Mouse (Mus musculus) liver, adult 2 months (tissue): ENCODE measurements around the gene Ift122. TPM values are rescaled to one million over a fixed set of nuclear protein-coding genes. Genes with fewer than 3 reads are reported as not detected.

Source experiments
- DNase-seq: peaks from one replicate; pipeline ENCODE4 v3.0.0-alpha.2; 2011; ENCODE audit warnings: low read depth, low spot score; ENCODE audit errors: extremely low read depth
- H3K27ac ChIP-seq: fragments of 200-500 bp; replicated peaks from 2 replicates; pipeline ENCODE4 v1.5.1; 2012; ENCODE audit warnings: low read depth, mild to moderate bottlenecking, control low read depth, inconsistent platforms, low read length; ENCODE audit not compliant: insufficient read depth
- H3K27me3 ChIP-seq: fragments of 200-500 bp; 2 replicates; pipeline ENCODE4 v1.6.1; 2012; ENCODE audit warnings: mild to moderate bottlenecking, moderate library complexity, low read length, inconsistent platforms; ENCODE audit not compliant: control insufficient read depth, insufficient read depth
- H3K36me3 ChIP-seq: fragments of 200-500 bp; 2 replicates; pipeline ENCODE4 v1.6.1; 2012; ENCODE audit warnings: low read length, inconsistent platforms; ENCODE audit not compliant: control insufficient read depth, insufficient read depth
- H3K4me1 ChIP-seq: fragments of 200-500 bp; 2 replicates; pipeline ENCODE4 v1.6.1; 2011; ENCODE audit warnings: low read length; ENCODE audit not compliant: control insufficient read depth, insufficient read depth
- H3K4me3 ChIP-seq: fragments of 200-500 bp; 2 replicates; pipeline ENCODE4 v1.5.1; 2011; ENCODE audit warnings: low read depth, mild to moderate bottlenecking, control low read depth, low read length, moderate library complexity; ENCODE audit not compliant: insufficient read depth
- H3K79me2 ChIP-seq: fragments of 200-500 bp; 2 replicates; pipeline ENCODE4 v1.6.1; 2012; ENCODE audit warnings: inconsistent platforms, mild to moderate bottlenecking, low read length, moderate library complexity; ENCODE audit not compliant: control insufficient read depth, insufficient read depth
- H3K9ac ChIP-seq: fragments of 200-500 bp; 2 replicates; pipeline ENCODE4 v1.6.1; 2012; ENCODE audit warnings: low read depth, mild to moderate bottlenecking, control low read depth, inconsistent platforms, low read length
- CTCF ChIP-seq: fragments of 200-500 bp; IDR thresholded peaks from 2 replicates; pipeline ENCODE4 v1.5.1; 2011; ENCODE audit warnings: low read depth, low read length, control low read depth
- POLR2A ChIP-seq: fragments of 200-500 bp; IDR thresholded peaks from 2 replicates; pipeline ENCODE4 v1.6.1; 2011; ENCODE audit warnings: low read length, control low read depth; ENCODE audit not compliant: insufficient read depth; ENCODE audit errors: extremely low read depth
- WGBS: fragments of 180-500 bp; shearing (Covaris S2); methylation state at CpG from one replicate; pipeline ENCODE4 v1.1.7; 2018; 5-methylcytosine and 5-hydroxymethylcytosine counted together
- polyA plus RNA-seq: library from polyadenylated mRNA; depleted of rRNA; stranded (reverse); fragments of >200 nt; gene quantifications from 2 replicates; pipeline ENCODE4 v1.2.3, GENCODE M21; 2012
- total RNA-seq: library from RNA; depleted of rRNA; stranded (reverse); fragments of >200 nt; gene quantifications from 2 replicates; pipeline ENCODE4 v1.2.3, GENCODE M21; 2014

The Ift122 gene
- total and polyA plus RNA-seq, 2 experiments, result 2.0 to 3.0 TPM

DNA sequence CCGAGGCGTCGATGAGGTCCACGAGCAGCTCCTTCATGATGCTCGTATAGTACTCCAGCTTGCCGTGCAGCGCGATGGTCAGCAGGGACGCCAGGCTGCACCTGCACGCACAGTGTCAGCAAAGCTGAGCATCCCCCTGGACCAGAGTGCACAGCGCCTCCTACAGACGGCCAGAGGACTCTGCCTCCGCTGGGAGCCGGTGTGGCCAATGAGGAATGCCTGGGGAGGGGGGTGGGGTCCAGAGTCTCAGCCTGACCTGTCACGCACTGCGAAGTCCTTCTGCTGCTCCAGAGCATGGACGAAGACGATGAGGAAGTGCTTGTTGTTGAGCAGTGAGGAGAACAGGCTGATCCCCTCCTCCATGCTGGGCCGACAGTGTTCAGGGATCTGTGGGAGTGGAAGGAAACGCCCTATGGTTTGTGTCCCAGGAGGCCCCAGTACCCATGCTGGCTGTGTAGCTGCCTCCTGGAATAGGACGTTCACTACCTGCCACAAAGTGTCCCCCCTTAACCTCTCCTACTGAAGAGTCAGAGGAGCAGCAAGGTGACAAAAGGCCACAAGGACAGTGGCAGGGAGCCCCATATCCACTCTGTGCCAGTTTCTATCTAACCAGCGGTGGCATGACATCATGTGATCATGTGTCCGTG lies 109.3 kb downstream of the Ift122 start:
- Histone ChIP-seq H3K79me2 (no peaks in the 10 kb centered on the region), H3K36me3 (no peaks in the 10 kb centered on the region), H3K4me3 (no peak overlapping the region), H3K27ac (no peak overlapping the region), H3K27me3 (no peaks in the 10 kb centered on the region), H3K4me1 (no peaks in the 10 kb centered on the region), H3K9ac (no peak overlapping the region)
- TF ChIP-seq CTCF (peak; percentile 65), POLR2A (no peak)
- WGBS, result 53% methylated on average over 23 of the region's 23 CpGs
- DNase-seq, result no peak

DNA sequence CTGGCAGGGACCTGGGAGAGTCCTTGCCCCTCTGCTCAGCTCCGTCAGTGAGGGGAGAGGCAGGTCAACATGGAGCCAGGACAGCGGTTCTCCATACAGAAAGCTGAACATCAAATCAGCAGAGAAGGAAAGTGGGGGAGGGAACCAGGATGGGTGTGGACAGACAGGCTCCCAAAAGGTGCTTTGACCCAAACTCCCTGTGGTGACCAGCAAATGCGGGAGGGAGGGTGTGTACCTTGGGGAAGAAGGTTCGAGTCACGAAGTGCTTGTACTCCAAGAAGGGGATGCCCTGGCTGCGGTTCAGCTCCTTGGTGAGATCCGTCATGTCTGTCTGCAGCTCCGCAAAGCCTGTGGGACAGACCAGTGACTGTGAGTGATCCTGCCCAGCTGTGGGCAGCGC lies 110.4 kb downstream of the Ift122 start:
- DNase-seq, result no peak
- Histone ChIP-seq H3K79me2 (no peaks in the 10 kb centered on the region), H3K27me3 (no peaks in the 10 kb centered on the region), H3K36me3 (no peaks in the 10 kb centered on the region), H3K4me3 (no peak overlapping the region), H3K9ac (no peak overlapping the region), H3K4me1 (no peaks in the 10 kb centered on the region), H3K27ac (no peak overlapping the region)
- 79% methylated on average over 9 of the region's 9 CpGs for WGBS
- no peak for TF ChIP-seq POLR2A
- no peak for TF ChIP-seq CTCF

DNA sequence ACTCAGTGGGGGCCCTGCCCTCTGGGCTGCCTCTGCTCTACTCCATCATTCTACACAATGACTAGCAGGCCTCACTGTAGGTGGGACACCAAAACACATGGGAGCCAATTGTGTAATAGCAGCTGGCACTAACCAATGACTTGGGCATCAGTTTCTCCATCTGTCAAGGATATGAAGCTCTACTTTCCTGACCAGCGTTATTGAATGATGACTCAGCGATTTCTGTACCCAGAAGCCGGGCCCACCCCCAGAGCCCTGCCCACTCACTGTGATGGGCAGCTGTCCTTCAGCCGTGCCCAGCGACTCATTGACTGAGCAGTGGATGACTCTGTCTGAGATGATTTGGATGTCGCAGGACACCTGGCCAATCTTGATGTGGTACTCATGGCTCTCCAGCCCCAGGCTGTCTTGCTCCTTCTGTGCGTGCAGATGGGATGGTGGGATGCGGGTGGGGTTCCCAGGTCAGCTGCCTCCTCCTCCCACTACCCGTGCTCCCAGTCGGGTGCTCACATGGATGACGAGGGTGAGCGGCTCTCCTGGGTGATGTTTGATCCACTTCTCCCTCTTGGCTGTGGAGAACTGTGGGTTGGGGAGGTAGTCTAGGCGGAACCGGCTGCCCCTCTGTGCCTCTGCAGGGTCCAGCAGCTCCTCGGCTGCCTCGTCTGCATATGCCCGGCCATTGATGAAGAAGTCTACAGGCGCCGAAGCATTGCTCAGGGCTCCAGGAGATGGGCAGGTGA lies 113.1 kb downstream of the Ift122 start:
- no peak overlapping the region for H3K9ac ChIP-seq
- TF ChIP-seq POLR2A (no peak), CTCF (no peak)
- H3K4me3 ChIP-seq, result no peak overlapping the region
- WGBS, result 93% methylated on average over 19 of the region's 19 CpGs
- H3K27ac ChIP-seq, result no peak overlapping the region
- H3K36me3 ChIP-seq, result no peaks in the 10 kb centered on the region
- DNase-seq, result no peak
- H3K4me1 ChIP-seq, result peaks cover under 1% of the 10 kb centered on the region; the same call in 1 of the 2 replicates
- no peaks in the 10 kb centered on the region for H3K27me3 ChIP-seq
- no peaks in the 10 kb centered on the region for H3K79me2 ChIP-seq

DNA sequence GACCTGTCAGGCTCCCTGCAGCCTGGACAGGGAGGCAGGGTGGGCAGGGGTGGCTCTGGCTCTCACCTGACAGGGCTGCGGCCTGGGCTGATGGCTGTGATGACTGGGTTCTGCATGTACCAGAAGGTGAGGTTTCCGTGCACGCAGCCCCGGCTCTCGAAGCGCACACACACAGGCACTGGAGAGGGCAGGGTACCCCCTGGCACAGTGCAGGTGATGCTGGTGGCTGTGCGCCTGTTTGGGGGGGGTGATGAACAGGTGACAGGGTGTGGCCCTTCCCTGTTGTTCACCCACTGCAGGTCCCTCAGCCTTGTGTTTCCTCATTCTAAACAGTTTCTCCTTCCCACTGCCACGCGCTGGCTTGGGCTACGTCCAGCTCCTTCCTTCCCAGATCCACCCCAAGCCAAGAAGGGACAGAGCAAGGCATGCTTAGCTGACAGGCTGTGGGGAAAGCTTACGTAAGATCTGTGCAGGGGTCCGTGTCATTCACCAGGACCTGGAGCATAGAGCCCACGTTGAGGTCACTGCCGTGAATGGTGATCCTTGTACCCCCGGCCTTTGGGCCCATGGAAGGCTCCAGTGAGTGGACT lies 114.1 kb downstream of the Ift122 start:
- no peak overlapping the region for H3K4me3 ChIP-seq
- WGBS, result 89% methylated on average over 15 of the region's 15 CpGs
- DNase-seq, result no peak
- no peak overlapping the region for H3K27ac ChIP-seq
- H3K79me2 ChIP-seq, result no peaks in the 10 kb centered on the region
- no peaks in the 10 kb centered on the region for H3K27me3 ChIP-seq
- peaks cover 4% of the 10 kb centered on the region; the same call in 1 of the 2 replicates for H3K4me1 ChIP-seq
- TF ChIP-seq CTCF, result no peak
- no peak for TF ChIP-seq POLR2A
- H3K36me3 ChIP-seq, result no peaks in the 10 kb centered on the region
- no peak overlapping the region for H3K9ac ChIP-seq

DNA sequence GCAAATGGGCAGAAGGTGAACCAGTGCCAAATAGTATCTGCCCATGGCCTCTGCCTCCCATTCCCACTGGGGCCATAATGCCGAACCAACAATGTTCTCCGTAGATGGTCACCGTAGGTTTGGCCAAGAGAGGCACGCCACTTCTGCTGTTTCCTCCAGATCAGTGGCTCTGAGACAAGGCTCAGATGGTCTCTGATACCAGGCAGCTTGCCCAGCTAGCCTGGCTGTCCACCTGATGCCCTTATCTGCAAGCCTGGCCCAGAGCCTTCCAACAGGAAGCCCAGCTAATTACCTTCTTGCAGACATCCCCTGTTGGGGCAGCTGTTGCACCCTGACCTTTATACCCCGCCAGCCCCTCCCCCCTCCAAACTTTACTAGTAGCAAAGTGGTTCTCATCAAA lies 114.8 kb downstream of the Ift122 start:
- Histone ChIP-seq H3K9ac (no peak overlapping the region), H3K27me3 (no peaks in the 10 kb centered on the region), H3K4me1 (peaks cover 4% of the 10 kb centered on the region; the same call in 1 of the 2 replicates), H3K27ac (no peak overlapping the region), H3K36me3 (no peaks in the 10 kb centered on the region), H3K79me2 (no peaks in the 10 kb centered on the region), H3K4me3 (no peak overlapping the region)
- TF ChIP-seq POLR2A, result no peak
- TF ChIP-seq CTCF, result no peak
- DNase-seq, result no peak
- WGBS, result 69% methylated on average over 5 of the region's 5 CpGs

DNA sequence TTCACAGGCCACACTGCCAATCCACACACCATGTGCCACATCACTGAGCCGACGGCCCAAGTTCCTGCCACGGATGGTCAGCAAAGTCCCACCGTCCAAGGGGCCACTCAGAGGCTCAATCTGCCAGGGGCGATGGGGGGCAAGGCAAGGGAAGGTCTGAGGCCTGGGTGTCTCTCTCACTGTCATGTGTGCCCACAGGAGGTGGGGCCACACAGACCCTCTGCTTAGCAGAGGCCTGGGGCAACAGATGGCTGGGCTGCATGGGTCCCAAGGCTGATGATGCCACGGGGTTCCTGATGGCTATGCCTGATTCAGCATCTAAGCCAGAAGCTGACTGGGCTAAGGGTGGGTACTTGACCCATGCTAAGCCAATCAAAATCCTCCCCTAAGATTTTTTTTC lies 115.4 kb downstream of the Ift122 start:
- H3K9ac ChIP-seq, result no peak overlapping the region
- peaks cover 4% of the 10 kb centered on the region; the same call in 1 of the 2 replicates for H3K4me1 ChIP-seq
- TF ChIP-seq POLR2A (no peak), CTCF (no peak)
- DNase-seq, result no peak
- no peak overlapping the region for H3K4me3 ChIP-seq
- H3K79me2 ChIP-seq, result no peaks in the 10 kb centered on the region
- 89% methylated on average over 6 of the region's 6 CpGs for WGBS
- no peaks in the 10 kb centered on the region for H3K36me3 ChIP-seq
- H3K27ac ChIP-seq, result no peak overlapping the region
- H3K27me3 ChIP-seq, result no peaks in the 10 kb centered on the region
